Mouse (Mus musculus): ENCODE results near the gene Dock9. TPM values are rescaled to one million over a fixed set of nuclear protein-coding genes. Genes with fewer than 3 reads are reported as not detected.

The Dock9 gene
- polyA plus RNA-seq, 1 experiment from 2014 or later, result 4.4 TPM

GRCm38 (mm10) chr14:121613490-121613889, 184.1 kb downstream of the Dock9 start:
- no peaks in the 10 kb centered on the region for H3K36me3 ChIP-seq
- no peak overlapping the region for H3K4me3 ChIP-seq
- no peaks in the 10 kb centered on the region for H3K9me3 ChIP-seq (replicated peaks)
- H3K4me2 ChIP-seq, result no peak overlapping the region
- H3K9ac ChIP-seq, result no peak overlapping the region
- 0 out of 2 replicates have a peak, but pooled peaks cover 2% of the 10 kb centered on the region for H3K4me1 ChIP-seq (replicated peaks)
- H3K27me3 ChIP-seq, result no peaks in the 10 kb centered on the region
- no peak for ATAC-seq (replicated peaks; ENCODE audit: insufficient number of reproducible peaks, insufficient read depth, low FRiP score, low read depth)
- WGBS, result 57% methylated on average over 3 of the region's 3 CpGs
- H3K27ac ChIP-seq, result no peak overlapping the region

- Histone ChIP-seq H3K27ac (no peak overlapping the region), H3K4me2 (no peak overlapping the region), H3K36me3 (no peaks in the 10 kb centered on the region), H3K9ac (no peak overlapping the region), H3K4me1 (replicated peaks) (0 out of 2 replicates have a peak, but pooled peaks cover 2% of the 10 kb centered on the region), H3K4me3 (no peak overlapping the region), H3K9me3 (replicated peaks) (no peaks in the 10 kb centered on the region), H3K27me3 (no peaks in the 10 kb centered on the region)
- WGBS, result 93% methylated on average over 4 of the region's 4 CpGs
- ATAC-seq (replicated peaks; ENCODE audit: insufficient number of reproducible peaks, insufficient read depth, low FRiP score, low read depth), result no peak
Observed at GRCm38 (mm10) chr14:121612926-121613325, 184.7 kb downstream of the Dock9 start.

DNA sequence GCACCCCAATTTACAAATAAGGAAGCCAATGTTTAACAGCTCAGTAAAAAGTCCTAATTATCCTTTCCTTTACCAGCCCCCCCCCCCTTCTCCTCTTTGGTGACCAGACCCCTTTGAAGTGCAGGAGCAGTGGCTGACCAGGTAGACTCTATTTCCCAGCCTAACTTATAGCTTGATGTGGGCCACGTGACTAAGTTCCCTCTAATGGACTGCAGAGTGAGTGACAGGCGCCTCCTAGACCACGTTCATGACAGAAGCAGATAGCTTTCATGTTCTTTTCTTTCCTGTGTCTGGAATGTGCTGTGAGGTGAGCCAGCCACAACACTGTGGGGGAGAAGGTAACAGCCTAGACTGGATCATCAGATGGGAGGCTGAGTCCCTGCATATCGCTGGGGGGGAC, 186.1 kb downstream of the Dock9 start:
- WGBS, result 48% methylated on average over 4 of the region's 4 CpGs
- Histone ChIP-seq H3K9ac (no peak overlapping the region), H3K36me3 (no peaks in the 10 kb centered on the region), H3K27me3 (no peaks in the 10 kb centered on the region), H3K9me3 (replicated peaks) (no peaks in the 10 kb centered on the region), H3K4me1 (replicated peaks) (peaks cover 7% of the 10 kb centered on the region; the same call in 1 of the 2 replicates), H3K27ac (no peak overlapping the region), H3K4me3 (no peak overlapping the region), H3K4me2 (no peak overlapping the region)
- no peak for ATAC-seq (replicated peaks; ENCODE audit: insufficient number of reproducible peaks, insufficient read depth, low FRiP score, low read depth)

DNA sequence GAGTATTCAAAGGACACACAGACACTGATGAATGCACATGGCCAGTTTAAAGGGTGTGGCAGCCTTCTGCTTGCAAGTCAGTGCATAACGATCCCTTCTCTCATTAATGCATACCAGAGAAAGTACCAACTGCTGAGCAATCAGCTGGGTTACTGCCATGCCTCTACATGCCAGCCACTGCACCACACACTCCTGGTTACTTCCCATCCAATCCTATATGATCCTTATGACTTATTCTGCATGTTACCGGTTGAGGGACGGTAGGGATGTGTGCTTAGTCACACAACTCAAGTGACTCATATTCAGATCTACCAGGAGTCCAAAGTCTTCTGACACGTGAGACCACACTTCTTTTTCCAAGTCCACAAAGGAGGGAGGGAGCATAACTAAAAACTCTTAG, 186.5 kb downstream of the Dock9 start:
- H3K4me3 ChIP-seq, result no peak overlapping the region
- no peak overlapping the region for H3K27ac ChIP-seq
- H3K9me3 ChIP-seq (replicated peaks), result no peaks in the 10 kb centered on the region
- 86% methylated on average over 4 of the region's 4 CpGs for WGBS
- H3K9ac ChIP-seq, result no peak overlapping the region
- no peak for ATAC-seq (replicated peaks; ENCODE audit: insufficient number of reproducible peaks, insufficient read depth, low FRiP score, low read depth)
- H3K36me3 ChIP-seq, result no peaks in the 10 kb centered on the region
- peaks cover 10% of the 10 kb centered on the region; the same call in 1 of the 2 replicates for H3K4me1 ChIP-seq (replicated peaks)
- no peak overlapping the region for H3K4me2 ChIP-seq
- H3K27me3 ChIP-seq, result no peaks in the 10 kb centered on the region

GRCm38 (mm10) chr14:121608522-121608921, 189.1 kb downstream of the Dock9 start:
- Histone ChIP-seq H3K27me3 (no peaks in the 10 kb centered on the region), H3K9ac (no peak overlapping the region), H3K9me3 (replicated peaks) (no peaks in the 10 kb centered on the region), H3K27ac (no peak overlapping the region), H3K4me2 (peak overlapping the region; percentile 12; the same call in 1 of the 2 replicates), H3K4me3 (no peak overlapping the region), H3K4me1 (replicated peaks) (peaks cover 10% of the 10 kb centered on the region; the same call in 1 of the 2 replicates), H3K36me3 (no peaks in the 10 kb centered on the region)
- ATAC-seq (replicated peaks; ENCODE audit: insufficient number of reproducible peaks, insufficient read depth, low FRiP score, low read depth), result no peak
- 19% methylated on average over 5 of the region's 5 CpGs for whole genome bisulfite sequencing

DNA sequence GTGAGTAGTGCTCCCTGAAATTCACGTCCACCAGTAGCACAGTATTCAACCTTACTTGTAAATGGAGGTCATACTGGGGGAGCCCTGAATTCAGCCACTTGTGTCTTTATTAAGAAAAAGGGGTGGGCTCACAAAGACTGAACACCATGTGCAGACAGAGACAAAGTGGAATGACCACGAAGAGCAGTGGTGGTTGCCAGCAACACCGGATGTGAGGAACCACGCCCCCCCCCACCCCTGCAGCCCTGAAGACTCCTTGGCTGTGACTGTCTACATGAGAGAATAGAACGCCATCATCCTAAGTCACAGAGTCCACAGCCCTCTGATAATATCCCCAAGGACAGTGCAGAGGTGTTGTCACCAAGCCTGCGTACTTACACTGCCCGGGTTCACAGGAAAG, 191.2 kb downstream of the Dock9 start:
- Histone ChIP-seq H3K4me2 (no peak overlapping the region), H3K9me3 (replicated peaks) (no peaks in the 10 kb centered on the region), H3K36me3 (no peaks in the 10 kb centered on the region), H3K27ac (no peak overlapping the region), H3K4me1 (replicated peaks) (peaks cover 8% of the 10 kb centered on the region; the same call in 1 of the 2 replicates), H3K27me3 (no peaks in the 10 kb centered on the region), H3K4me3 (no peak overlapping the region), H3K9ac (no peak overlapping the region)
- WGBS, result 62% methylated on average over 7 of the region's 7 CpGs
- no peak for ATAC-seq (replicated peaks; ENCODE audit: insufficient number of reproducible peaks, insufficient read depth, low FRiP score, low read depth)

DNA sequence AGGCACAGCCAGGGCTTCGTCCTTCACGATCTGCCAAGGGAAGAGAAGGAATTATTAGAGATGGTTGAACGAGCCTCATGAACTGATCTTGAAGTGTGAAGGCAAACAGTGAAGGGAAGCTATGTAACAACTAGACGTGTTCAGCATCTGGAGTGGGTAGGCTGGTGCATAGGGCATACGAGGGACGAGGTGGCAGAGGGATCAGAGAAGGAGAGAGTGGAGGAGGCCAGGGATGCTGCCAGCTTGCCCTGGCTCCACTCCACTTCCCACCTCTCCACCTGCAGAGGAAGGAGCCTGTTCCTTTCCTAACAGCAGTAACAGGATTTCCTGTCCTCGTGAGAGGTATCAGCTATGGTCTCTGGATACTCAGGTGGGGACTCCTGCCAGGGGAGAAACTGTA, 192.4 kb downstream of the Dock9 start:
- Histone ChIP-seq H3K4me1 (replicated peaks) (peaks cover 8% of the 10 kb centered on the region; the same call in 1 of the 2 replicates), H3K4me2 (no peak overlapping the region), H3K9me3 (replicated peaks) (no peaks in the 10 kb centered on the region), H3K9ac (no peak overlapping the region), H3K4me3 (no peak overlapping the region), H3K27ac (no peak overlapping the region), H3K36me3 (no peaks in the 10 kb centered on the region), H3K27me3 (no peaks in the 10 kb centered on the region)
- WGBS, result 81% methylated on average over 7 of the region's 7 CpGs
- no peak for ATAC-seq (replicated peaks; ENCODE audit: insufficient number of reproducible peaks, insufficient read depth, low FRiP score, low read depth)

GRCm38 (mm10) chr14:121604565-121604964, 193.1 kb downstream of the Dock9 start:
- no peak for ATAC-seq (replicated peaks; ENCODE audit: insufficient number of reproducible peaks, insufficient read depth, low FRiP score, low read depth)
- no peaks in the 10 kb centered on the region for H3K36me3 ChIP-seq
- 81% methylated on average over 4 of the region's 4 CpGs for WGBS
- H3K9me3 ChIP-seq (replicated peaks), result no peaks in the 10 kb centered on the region
- no peaks in the 10 kb centered on the region for H3K27me3 ChIP-seq
- no peak overlapping the region for H3K4me2 ChIP-seq
- H3K4me1 ChIP-seq (replicated peaks), result peaks cover 8% of the 10 kb centered on the region; the same call in 1 of the 2 replicates
- no peak overlapping the region for H3K27ac ChIP-seq
- no peak overlapping the region for H3K9ac ChIP-seq
- no peak overlapping the region for H3K4me3 ChIP-seq

GRCm38 (mm10) chr14:121602610-121603009, 195.0 kb downstream of the Dock9 start:
- WGBS, result 74% methylated on average over 6 of the region's 6 CpGs
- H3K27me3 ChIP-seq, result no peaks in the 10 kb centered on the region
- no peak for ATAC-seq (replicated peaks; ENCODE audit: insufficient number of reproducible peaks, insufficient read depth, low FRiP score, low read depth)

DNA sequence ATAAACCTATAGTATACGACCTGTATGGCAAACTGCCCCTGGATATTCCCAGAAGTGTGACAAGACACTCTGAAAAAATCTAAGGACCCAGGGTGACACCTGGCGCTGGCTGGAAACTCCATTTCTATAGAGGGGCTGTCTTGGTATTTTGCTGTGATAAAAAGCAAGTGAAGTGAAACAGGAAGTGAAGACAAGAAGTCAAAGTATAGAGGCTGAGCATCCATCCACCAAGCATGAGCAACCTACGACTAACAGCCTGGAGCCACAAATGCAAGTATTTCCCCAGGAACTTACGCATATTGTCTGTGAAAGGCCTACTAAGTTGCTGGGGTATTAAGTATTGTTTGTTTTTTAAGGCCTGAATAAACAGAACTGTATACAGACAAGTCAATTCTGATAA, 197.1 kb downstream of the Dock9 start:
- WGBS, result 83% methylated on average over 4 of the region's 4 CpGs
- Histone ChIP-seq H3K4me1 (replicated peaks) (no peaks in the 10 kb centered on the region), H3K4me2 (no peak overlapping the region)

More at GRCm38 (mm10) chr14:121602610-121603009, 195.0 kb downstream of the Dock9 start:
- no peaks in the 10 kb centered on the region for H3K36me3 ChIP-seq
- no peak overlapping the region for H3K4me3 ChIP-seq
- no peak overlapping the region for H3K9ac ChIP-seq
- peaks cover 8% of the 10 kb centered on the region; the same call in 1 of the 2 replicates for H3K4me1 ChIP-seq (replicated peaks)
- no peak overlapping the region for H3K27ac ChIP-seq
- H3K9me3 ChIP-seq (replicated peaks), result no peaks in the 10 kb centered on the region
- no peak overlapping the region for H3K4me2 ChIP-seq

DNA sequence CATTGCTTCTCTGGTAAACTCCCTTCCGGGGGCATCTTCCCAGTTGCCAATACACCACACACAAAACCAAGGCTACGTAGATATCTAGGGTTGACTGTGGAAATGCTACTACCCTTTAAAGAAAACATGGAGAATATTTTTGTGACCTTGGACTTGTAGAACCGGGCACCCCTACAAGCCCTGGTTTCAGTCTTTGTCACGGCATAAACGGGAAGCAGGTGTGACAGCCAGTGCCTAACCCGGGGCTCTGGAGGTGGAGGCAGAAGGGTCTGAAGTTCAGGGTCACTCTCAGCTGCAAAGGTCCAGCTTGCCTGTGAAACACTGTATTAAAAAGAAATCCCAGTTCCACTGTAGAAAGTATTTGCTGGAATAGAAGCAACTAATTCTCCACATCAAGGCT, 200.6 kb downstream of the Dock9 start:
- Histone ChIP-seq H3K9me3 (replicated peaks) (no peaks in the 10 kb centered on the region), H3K9ac (no peak overlapping the region), H3K27me3 (no peaks in the 10 kb centered on the region), H3K4me3 (no peak overlapping the region), H3K27ac (no peak overlapping the region), H3K36me3 (no peaks in the 10 kb centered on the region), H3K4me2 (no peak overlapping the region), H3K4me1 (replicated peaks) (peaks cover 15% of the 10 kb centered on the region)
- WGBS, result 77% methylated on average over 6 of the region's 6 CpGs
- ATAC-seq (replicated peaks; ENCODE audit: insufficient number of reproducible peaks, insufficient read depth, low FRiP score, low read depth), result no peak

More for the DNA sequence above, 197.1 kb downstream of the Dock9 start:
- no peak for ATAC-seq (replicated peaks; ENCODE audit: insufficient number of reproducible peaks, insufficient read depth, low FRiP score, low read depth)
- Histone ChIP-seq H3K4me3 (no peak overlapping the region), H3K27me3 (no peaks in the 10 kb centered on the region), H3K36me3 (no peaks in the 10 kb centered on the region), H3K9ac (no peak overlapping the region), H3K9me3 (replicated peaks) (no peaks in the 10 kb centered on the region), H3K27ac (no peak overlapping the region)

DNA sequence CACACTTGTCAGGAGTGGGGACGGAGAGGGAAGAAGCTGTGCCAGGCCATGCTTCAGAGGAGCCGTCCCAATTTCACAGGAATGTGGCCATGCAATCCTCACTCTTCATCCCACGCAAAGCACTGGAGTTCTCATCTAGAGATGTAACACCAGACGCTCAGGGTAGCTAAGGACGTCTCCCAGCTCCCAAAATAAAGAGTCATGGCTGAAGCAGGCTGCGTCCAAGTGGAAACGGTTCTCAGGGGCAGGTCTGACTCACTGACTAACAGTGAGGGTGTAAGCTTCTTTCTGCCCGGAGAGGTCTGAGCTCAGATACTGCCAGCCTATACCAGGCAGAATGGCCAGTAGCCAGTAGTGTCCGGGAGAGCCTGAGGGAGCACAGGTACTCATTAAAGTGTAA, 201.0 kb downstream of the Dock9 start:
- WGBS, result 55% methylated on average over 9 of the region's 9 CpGs
- H3K9me3 ChIP-seq (replicated peaks), result no peaks in the 10 kb centered on the region
- no peak overlapping the region for H3K27ac ChIP-seq
- no peak overlapping the region for H3K9ac ChIP-seq
- no peak overlapping the region for H3K4me3 ChIP-seq
- peaks cover 19% of the 10 kb centered on the region for H3K4me1 ChIP-seq (replicated peaks)
- no peaks in the 10 kb centered on the region for H3K36me3 ChIP-seq
- no peak for ATAC-seq (replicated peaks; ENCODE audit: insufficient number of reproducible peaks, insufficient read depth, low FRiP score, low read depth)
- no peaks in the 10 kb centered on the region for H3K27me3 ChIP-seq
- no peak overlapping the region for H3K4me2 ChIP-seq

Data from heart, embryonic 15.5 days (tissue).